In genomic region chr15:83305192-83305921, GRCm38 (mm10) we compare ENCODE assay signal across 10 mouse cellular contexts. TPM values are rescaled to one million over a fixed set of nuclear protein-coding genes. Genes with fewer than 3 reads are reported as not detected.
A peak's percentile ranks its signal among the peaks of the same experiment; 100 is the strongest.
DNase-seq lines count a peak whose midpoint lies in the region; ATAC-seq and TF ChIP-seq lines count a peak whose summit lies in the region.
"Had no signal": no experiment of that assay in that cellular context is flagged by ENCODE, and none has a peak within 500 bp of the region (broad histone marks: within the 10 kb centered on the region; RNA-seq: fewer than 3 reads in every experiment).

No protein-coding gene starts in this region.

- no peak for TF ChIP-seq EP300 in heart, adult 2 months (IDR thresholded peaks at IDR 0.05; ENCODE audit: insufficient read depth, low read depth, low read length)

- no peak overlapping the region for H3K4me2 ChIP-seq in heart, embryonic 11.5 days
- H3K4me2 ChIP-seq in kidney, embryonic 14.5 days (replicated peaks; ENCODE audit: low read depth, low read length), result no peak overlapping the region
- no peak overlapping the region for H3K4me2 ChIP-seq in myocyte (ENCODE audit: low read depth)
- H3K4me2 ChIP-seq: neural tube, embryonic 13.5 days had no signal

- no peak overlapping the region for H3K9ac ChIP-seq in heart, embryonic 11.5 days (ENCODE audit: low read depth, low read length)
- peak overlapping the region; percentile 37 for H3K9ac ChIP-seq in heart, adult 2 months (ENCODE audit: low read depth, low read length)
- no peak overlapping the region for H3K9ac ChIP-seq in kidney, embryonic 14.5 days (ENCODE audit: low read depth, low read length)
- H3K9ac ChIP-seq: neural tube, embryonic 13.5 days had no signal

- no peak for TF ChIP-seq POLR2A in heart, adult 2 months (IDR thresholded peaks at IDR 0.05; ENCODE audit: insufficient read depth, low read depth, low read length)
- TF ChIP-seq POLR2A in myocyte (IDR thresholded peaks at IDR 0.05; ENCODE audit: insufficient read length, low read depth), result no peak

- no peaks in the 10 kb centered on the region for H3K4me1 ChIP-seq in heart, embryonic 11.5 days (ENCODE audit: control insufficient read depth, insufficient read depth, low read length)
- H3K4me1 ChIP-seq in heart, adult 2 months (ENCODE audit: control insufficient read depth, insufficient read depth, low read length), result peaks cover 27% of the 10 kb centered on the region
- peaks cover 7% of the 10 kb centered on the region; the same call in 1 of the 2 replicates for H3K4me1 ChIP-seq in kidney, embryonic 14.5 days (ENCODE audit: control insufficient read depth, insufficient read depth, low read length)
- H3K4me1 ChIP-seq: neural tube, embryonic 13.5 days had no signal

- H3K4me3 ChIP-seq in heart, embryonic 11.5 days (ENCODE audit: low read depth, low read length), result no peak overlapping the region
- H3K4me3 ChIP-seq in heart, adult 2 months, result no peak overlapping the region
- no peak overlapping the region for H3K4me3 ChIP-seq in kidney, embryonic 14.5 days (ENCODE audit: low read length)
- no peak overlapping the region for H3K4me3 ChIP-seq in myocyte
- H3K4me3 ChIP-seq: neural tube, embryonic 13.5 days had no signal

- ATAC-seq in heart, embryonic 11.5 days (replicated peaks; ENCODE audit: insufficient number of reproducible peaks, low FRiP score, low TSS enrichment), result no peak
- no peak for ATAC-seq in kidney, embryonic 14.5 days (ENCODE audit: low FRiP score, low TSS enrichment)
- ATAC-seq in CD4-positive, CD25-positive, alpha-beta regulatory T cell, adult 4 months, result no peak

- H3K27ac ChIP-seq in heart, embryonic 11.5 days (ENCODE audit: low read depth, low read length), result no peak overlapping the region
- peak overlapping the region; percentile 70 for H3K27ac ChIP-seq in heart, adult 2 months
- peak overlapping the region; percentile 30; the same call in 1 of the 2 replicates for H3K27ac ChIP-seq in kidney, embryonic 14.5 days (ENCODE audit: low read depth, low read length)
- H3K27ac ChIP-seq: neural tube, embryonic 13.5 days had no signal

- TF ChIP-seq CTCF in heart, adult 2 months (IDR thresholded peaks at IDR 0.05), result no peak

- no peaks in the 10 kb centered on the region for H3K27me3 ChIP-seq in heart, embryonic 11.5 days (ENCODE audit: control insufficient read depth, insufficient read depth, low read length)
- no peaks in the 10 kb centered on the region for H3K27me3 ChIP-seq in heart, adult 2 months (ENCODE audit: control insufficient read depth, insufficient read depth, low read length)
- no peaks in the 10 kb centered on the region for H3K27me3 ChIP-seq in kidney, embryonic 14.5 days (ENCODE audit: control insufficient read depth, insufficient read depth, low read length)
- no peaks in the 10 kb centered on the region for H3K27me3 ChIP-seq in myocyte (ENCODE audit: control insufficient read depth, insufficient read depth, insufficient read length)
- H3K27me3 ChIP-seq: CH12.LX; neural tube, embryonic 13.5 days had no signal

- no peaks in the 10 kb centered on the region for H3K79me2 ChIP-seq in heart, adult 2 months (replicated peaks; ENCODE audit: control insufficient read depth, insufficient read depth, low read length)
- H3K79me2 ChIP-seq in myocyte (ENCODE audit: control insufficient read depth, insufficient read depth), result no peaks in the 10 kb centered on the region

- peak; percentile 98 for DNase-seq in heart, adult 11 months
- DNase-seq in adrenal gland, postnatal 25 days, result peak; percentile 85
- DNase-seq in heart, adult 2 months, result peak; percentile 57 to 74
- DNase-seq in thymus, postnatal 25 days, result no peak

- intact Hi-C loops in heart, adult 2 months (cut with DNase I), result no loop called here

- WGBS in heart, embryonic 11.5 days (ENCODE audit: insufficient replicate concordance), result 75% methylated on average over 12 of the region's 12 CpGs
- 46% methylated on average over 12 of the region's 12 CpGs for WGBS in heart, adult 2 months
- 63% methylated on average over 12 of the region's 12 CpGs for WGBS in kidney, embryonic 14.5 days

- H3K9me3 ChIP-seq in heart, embryonic 11.5 days (replicated peaks; ENCODE audit: control insufficient read depth, low read length), result no peaks in the 10 kb centered on the region
- no peaks in the 10 kb centered on the region for H3K9me3 ChIP-seq in kidney, embryonic 14.5 days (ENCODE audit: control insufficient read depth, low read length)
- H3K9me3 ChIP-seq: neural tube, embryonic 13.5 days had no signal

- peaks cover 6% of the 10 kb centered on the region; the same call in 1 of the 2 replicates for H3K36me3 ChIP-seq in heart, embryonic 11.5 days (ENCODE audit: control insufficient read depth, insufficient read depth, low read length)
- no peaks in the 10 kb centered on the region for H3K36me3 ChIP-seq in heart, adult 2 months (ENCODE audit: control insufficient read depth, insufficient read depth, low read length)
- peaks cover 36% of the 10 kb centered on the region for H3K36me3 ChIP-seq in kidney, embryonic 14.5 days (ENCODE audit: control insufficient read depth, insufficient read depth, low read length)
- H3K36me3 ChIP-seq in myocyte (ENCODE audit: control insufficient read depth, insufficient read depth), result peaks cover 48% of the 10 kb centered on the region

- no peak overlapping the region for H3ac ChIP-seq in myocyte (ENCODE audit: control insufficient read depth, insufficient read length)

TF ChIP-seq in myocyte, 11 proteins besides CTCF, POLR2A, EP300 and RAD21:
- TF ChIP-seq POLR2AphosphoS2 (IDR thresholded peaks at IDR 0.05; ENCODE audit: insufficient read length, low read depth) (peak; percentile 26), USF1 (IDR thresholded peaks at IDR 0.05; ENCODE audit: low read depth) (no peak), REST (IDR thresholded peaks at IDR 0.05; ENCODE audit: insufficient read depth, insufficient read length) (no peak)

RNA-seq across cellular contexts. Expression of gene Arfgap3, which starts 44.7 kb away (rescaled TPM):
- 29.9 and 34.4 TPM in 2 replicates for polyA plus RNA-seq in heart, embryonic 11.5 days (2014; fragmentation: Nextera tagmentation; extraction: Ambion mirVana)
- total RNA-seq in adrenal gland, postnatal 25 days (2021), result 25.0 and 29.6 TPM in 2 replicates
- total RNA-seq in heart, adult 2 months (2021), result 1 to 10 TPM; 9.6 to 9.8 TPM
- 12.2 and 13.1 TPM in 2 replicates for polyA plus RNA-seq in heart, adult 2 months (2012; rRNA removed)
- polyA plus RNA-seq in kidney, embryonic 14.5 days (2014; fragmentation: Nextera tagmentation; extraction: Ambion mirVana), result 25.7 and 33.3 TPM in 2 replicates
- 45.3 TPM for polyA plus RNA-seq in myocyte (2012; fragmentation: generic; extraction: Trizol)
- 10 to 100 TPM in 1 of 2 experiments, 1 to 10 TPM in 1; 9.3 to 14.6 TPM for polyA plus RNA-seq in CD4-positive, CD25-positive, alpha-beta regulatory T cell, adult 4 months (2017; shearing (Covaris generic))

RNA-seq across cellular contexts. Expression of gene A4galt, which starts 53.8 kb away (rescaled TPM):
- 0.17 and 0.55 TPM in 2 replicates for polyA plus RNA-seq in heart, embryonic 11.5 days (2014; fragmentation: Nextera tagmentation; extraction: Ambion mirVana)
- 6.8 and 7.7 TPM in 2 replicates for total RNA-seq in adrenal gland, postnatal 25 days (2021)
- total RNA-seq in heart, adult 2 months (2021), result 1 to 10 TPM; 5.2 to 6.3 TPM
- polyA plus RNA-seq in heart, adult 2 months (2012; rRNA removed), result 9.7 and 14.9 TPM in 2 replicates
- polyA plus RNA-seq in kidney, embryonic 14.5 days (2014; fragmentation: Nextera tagmentation; extraction: Ambion mirVana), result 14.8 and 19.9 TPM in 2 replicates
- polyA plus RNA-seq in myocyte (2012; fragmentation: generic; extraction: Trizol), result 28.4 TPM
- polyA plus RNA-seq in CD4-positive, CD25-positive, alpha-beta regulatory T cell, adult 4 months (2017; shearing (Covaris generic)), result not detected
